Mouse (Mus musculus) spleen, adult 12 weeks (tissue): ENCODE data around the gene Fam129b.

Experiments
- DNase-seq: peaks from one replicate; pipeline ENCODE4 v3.0.0; 2022; ENCODE audit warnings: low spot score

Gene Fam129b

DNA sequence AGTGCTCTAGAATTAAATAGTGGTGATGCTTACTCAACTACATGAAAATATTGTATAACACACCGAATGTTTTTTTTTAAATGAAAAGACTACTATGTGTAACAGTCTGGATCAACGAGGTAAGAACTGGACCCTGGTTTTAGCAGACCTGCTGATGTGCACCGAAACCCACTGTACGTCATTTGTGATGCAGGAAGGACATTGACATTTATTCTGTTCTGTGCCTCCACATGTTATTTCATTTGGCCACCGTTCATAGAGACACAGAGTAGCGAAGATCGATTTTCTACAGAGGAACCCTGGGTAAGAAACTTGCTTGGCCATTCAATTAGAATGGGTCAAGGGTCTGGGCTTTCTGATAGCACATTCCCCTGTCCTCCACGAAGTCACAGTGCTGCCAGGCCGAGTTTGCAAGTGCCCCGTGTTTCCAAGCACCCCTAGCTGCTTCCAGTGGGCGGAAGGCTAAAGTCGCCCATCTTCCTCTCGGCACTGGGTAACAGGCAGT is 90.3 kb downstream of the Fam129b start:
- DNase-seq: no peak

GRCm38 (mm10) chr2:32966689-32967631 is 91.0 kb downstream of the Fam129b start:
- peak; percentile 75 for DNase-seq

- no peak for DNase-seq
Observed at GRCm38 (mm10) chr2:32968024-32968614, 92.2 kb downstream of the Fam129b start.

GRCm38 (mm10) chr2:32969326-32969725 is 93.4 kb downstream of the Fam129b start:
- DNase-seq: no peak

DNA sequence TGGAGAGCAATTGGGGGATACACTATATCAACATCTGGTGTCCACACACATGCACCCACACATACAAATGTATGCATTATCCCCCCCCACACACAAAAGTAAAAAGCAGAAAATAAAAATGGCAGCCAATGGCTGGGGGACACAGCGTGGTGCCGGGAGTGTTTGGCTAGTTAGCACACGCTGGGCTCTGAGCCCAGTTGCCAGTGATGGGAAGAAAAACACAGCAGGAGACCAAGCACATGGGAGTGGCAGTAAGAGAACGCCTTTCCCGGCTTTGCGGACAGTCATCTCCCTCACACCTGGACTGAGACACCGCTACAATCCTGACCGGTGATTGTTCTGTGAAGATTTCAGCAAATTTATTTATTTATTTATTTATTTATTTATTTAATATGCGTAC is 95.3 kb downstream of the Fam129b start:
- DNase-seq: no peak

DNA sequence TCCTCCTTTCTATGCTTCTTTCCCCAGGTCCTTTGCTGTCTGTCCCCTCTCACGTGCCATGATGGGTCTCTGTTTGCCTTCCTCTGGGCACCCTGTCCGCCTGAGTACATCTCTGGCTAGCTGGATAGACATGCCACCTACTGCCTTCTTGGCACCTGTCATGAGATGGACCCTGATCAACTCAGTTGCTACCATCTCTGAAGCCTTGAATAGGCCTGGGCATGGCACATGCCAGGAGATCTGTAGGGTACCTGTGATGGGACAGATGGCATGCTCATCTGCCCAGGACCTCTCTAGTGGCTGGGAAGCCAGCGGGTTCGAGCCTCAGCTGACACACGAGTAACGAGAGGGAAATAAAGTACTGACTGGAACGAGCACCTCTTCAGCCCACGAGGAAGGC is 98.3 kb downstream of the Fam129b start:
- no peak for DNase-seq
